Mouse (Mus musculus) layer of hippocampus, adult 2 months (tissue): Measurements from ENCODE around the gene Gpc6. TPM values are rescaled to one million over a fixed set of nuclear protein-coding genes. Genes with fewer than 3 reads are reported as not detected.

Source experiments
- DNase-seq, 2 experiments: peaks; one replicate each; pipeline ENCODE4 v3.0.0; 2022; ENCODE audit warnings: low spot score in 2 of 2
- H3K27ac ChIP-seq: fragments of 200-600 bp; 2 replicates; pipeline ENCODE4 v1.8.1; 2022
- H3K4me3 ChIP-seq: fragments of 200-600 bp; 2 replicates; pipeline ENCODE4 v1.8.1; 2022; ENCODE audit warnings: mild to moderate bottlenecking
- CTCF ChIP-seq: fragments of 200-600 bp; conservative IDR thresholded peaks from 2 replicates; pipeline ENCODE4 v1.8.1; 2022; ENCODE audit warnings: antibody characterized with exemption, mild to moderate bottlenecking, moderate library complexity
- total RNA-seq, 2 experiments: library from RNA; stranded (reverse); gene quantifications; 2 replicates each; pipeline ENCODE4 v1.2.3; 2021

Gene Gpc6
- total RNA-seq, 2 experiments from 2014 or later = 10.5 to 10.6 TPM

GRCm38 (mm10) chr14:117520706-117521105 is 595.6 kb downstream of the Gpc6 start:
- Histone ChIP-seq H3K27ac (no peak overlapping the region), H3K4me3 (no peak overlapping the region)
- DNase-seq = no peak
- TF ChIP-seq CTCF = no peak

DNA sequence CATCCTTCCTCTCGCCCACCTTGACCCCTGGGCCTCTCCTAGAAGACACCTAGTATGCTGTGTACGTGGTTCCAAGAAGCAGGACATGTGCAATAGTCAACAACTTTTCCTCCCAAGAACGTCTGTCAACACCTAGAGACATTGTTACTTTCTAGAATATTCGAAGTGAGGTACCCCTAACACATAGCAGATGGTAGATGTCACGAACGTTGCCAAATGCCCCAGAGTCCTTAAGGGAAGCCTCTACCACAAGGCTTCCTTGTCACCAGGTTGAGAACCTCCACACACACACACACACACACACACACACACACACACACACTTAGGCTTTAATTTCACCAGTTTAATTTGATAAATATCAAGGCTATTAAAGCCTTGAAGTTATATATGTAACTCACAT is 600.0 kb downstream of the Gpc6 start:
- no peak for TF ChIP-seq CTCF
- no peak for DNase-seq
- Histone ChIP-seq H3K27ac (no peak overlapping the region), H3K4me3 (no peak overlapping the region)

- H3K4me3 ChIP-seq = no peak overlapping the region
- no peak for TF ChIP-seq CTCF
Measured at GRCm38 (mm10) chr14:117527053-117527452, 601.9 kb downstream of the Gpc6 start.

GRCm38 (mm10) chr14:117529439-117529838 is 604.3 kb downstream of the Gpc6 start:
- no peak overlapping the region for H3K27ac ChIP-seq
- TF ChIP-seq CTCF = no peak
- no peak for DNase-seq
- no peak overlapping the region for H3K4me3 ChIP-seq

More at GRCm38 (mm10) chr14:117527053-117527452, 601.9 kb downstream of the Gpc6 start:
- H3K27ac ChIP-seq = no peak overlapping the region
- DNase-seq = no peak

- no peak overlapping the region for H3K4me3 ChIP-seq
- no peak for TF ChIP-seq CTCF
- H3K27ac ChIP-seq = no peak overlapping the region
- DNase-seq = no peak
Measured at GRCm38 (mm10) chr14:117552776-117553175, 627.7 kb downstream of the Gpc6 start.

DNA sequence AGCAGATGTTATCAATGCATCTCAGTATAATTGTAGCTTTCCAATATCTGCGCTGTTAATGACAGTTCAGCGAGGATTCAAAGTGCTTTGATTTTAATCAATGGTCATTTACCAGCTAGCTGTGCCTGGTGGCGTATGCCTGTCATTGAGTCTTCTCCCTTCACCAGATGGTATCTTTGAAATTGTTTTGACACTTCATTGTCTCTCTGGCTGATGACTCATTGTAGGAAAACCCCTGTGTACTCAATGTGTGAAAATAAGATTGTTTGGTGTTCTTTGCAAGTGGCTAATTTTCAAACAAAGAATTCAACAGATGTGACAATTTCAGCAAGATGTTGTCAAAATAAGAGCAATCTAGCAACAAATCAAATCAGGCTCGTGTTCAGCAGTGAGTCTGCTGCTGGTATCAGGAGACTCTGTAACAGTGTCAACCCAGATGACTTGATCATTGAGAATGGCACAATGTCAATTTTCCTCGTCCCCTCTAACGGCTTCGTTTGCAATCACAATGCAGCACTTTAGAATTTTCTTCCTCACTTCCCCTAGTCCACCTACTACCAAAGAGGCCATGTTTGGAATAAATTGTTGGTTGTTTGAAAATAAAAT is 631.7 kb downstream of the Gpc6 start:
- no peak for TF ChIP-seq CTCF
- no peak for DNase-seq
- no peak overlapping the region for H3K4me3 ChIP-seq
- H3K27ac ChIP-seq = no peak overlapping the region

DNA sequence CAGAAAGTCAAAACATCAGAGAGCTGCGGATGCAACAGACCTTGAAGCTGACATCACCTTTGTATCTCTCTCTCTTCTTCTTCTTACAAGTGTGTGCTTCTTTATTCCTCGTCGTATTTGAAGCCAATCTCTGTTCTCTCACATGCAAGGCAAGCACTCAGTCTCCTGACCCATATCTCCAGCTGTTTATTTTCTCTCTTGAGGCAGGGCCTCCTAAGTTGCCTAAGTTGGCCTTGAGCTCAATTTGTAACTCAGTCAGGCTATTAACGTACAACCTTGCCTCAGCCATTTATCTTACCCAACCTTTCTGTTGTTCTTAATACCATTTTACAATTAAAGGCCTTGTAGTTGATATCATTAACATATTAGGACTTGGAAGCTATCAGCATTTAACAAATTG is 637.0 kb downstream of the Gpc6 start:
- TF ChIP-seq CTCF = no peak
- DNase-seq = no peak
- Histone ChIP-seq H3K27ac (no peak overlapping the region), H3K4me3 (no peak overlapping the region)

GRCm38 (mm10) chr14:117569278-117569677 is 644.2 kb downstream of the Gpc6 start:
- H3K27ac ChIP-seq = no peak overlapping the region
- TF ChIP-seq CTCF = no peak
- H3K4me3 ChIP-seq = no peak overlapping the region
- DNase-seq = no peak

GRCm38 (mm10) chr14:117572213-117572612 is 647.1 kb downstream of the Gpc6 start:
- no peak overlapping the region for H3K27ac ChIP-seq

DNA sequence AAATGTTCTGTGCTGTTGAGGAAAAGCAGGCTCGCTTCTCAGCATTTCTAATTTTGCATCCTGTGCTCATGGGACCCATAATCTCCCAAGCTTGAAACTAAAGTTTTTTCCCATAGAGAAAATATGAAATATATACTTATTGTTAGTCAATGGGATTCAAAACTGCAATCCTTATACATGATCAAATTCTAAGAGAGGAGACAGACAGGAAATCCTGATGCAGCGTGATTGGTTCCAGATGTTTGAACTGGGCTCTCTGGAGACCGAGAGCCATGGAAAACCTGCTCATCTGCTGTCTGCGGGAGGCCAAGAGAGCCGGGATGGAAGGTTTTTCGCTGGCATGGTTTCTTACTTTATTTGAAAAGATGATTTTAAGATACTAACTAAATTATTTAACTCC is 649.1 kb downstream of the Gpc6 start:
- no peak for DNase-seq
- TF ChIP-seq CTCF = no peak
- Histone ChIP-seq H3K4me3 (no peak overlapping the region), H3K27ac (no peak overlapping the region)

More at GRCm38 (mm10) chr14:117572213-117572612, 647.1 kb downstream of the Gpc6 start:
- peak; percentile 16 to 29 for DNase-seq
- no peak for TF ChIP-seq CTCF
- H3K4me3 ChIP-seq = no peak overlapping the region; the same call in 1 of the 2 replicates

- Histone ChIP-seq H3K27ac (no peak overlapping the region), H3K4me3 (no peak overlapping the region)
- DNase-seq = no peak
- no peak for TF ChIP-seq CTCF
Measured at GRCm38 (mm10) chr14:117581740-117582139, 656.6 kb downstream of the Gpc6 start.

DNA sequence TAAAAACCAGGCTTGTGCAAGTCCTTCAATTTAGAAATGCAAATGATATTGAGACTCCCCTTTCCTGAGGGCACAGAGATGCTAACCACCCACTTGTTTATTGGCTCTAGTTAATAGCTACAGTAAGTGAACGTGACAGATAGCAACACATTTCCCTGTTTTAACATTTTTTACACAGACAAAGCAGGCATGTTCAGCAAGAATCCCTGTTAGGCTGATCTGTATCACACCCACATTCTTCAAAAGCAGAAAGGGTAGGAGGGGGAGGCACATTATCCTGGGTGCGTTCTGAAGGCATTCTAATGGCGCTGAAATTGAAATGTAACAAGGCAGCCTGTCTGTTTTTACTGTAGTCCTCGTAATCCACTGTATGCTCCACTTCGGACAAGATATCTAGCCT is 674.6 kb downstream of the Gpc6 start:
- Histone ChIP-seq H3K27ac (no peak overlapping the region), H3K4me3 (no peak overlapping the region)
- peak in 1 of 2 experiments; percentile 4 for DNase-seq
- TF ChIP-seq CTCF = no peak

DNA sequence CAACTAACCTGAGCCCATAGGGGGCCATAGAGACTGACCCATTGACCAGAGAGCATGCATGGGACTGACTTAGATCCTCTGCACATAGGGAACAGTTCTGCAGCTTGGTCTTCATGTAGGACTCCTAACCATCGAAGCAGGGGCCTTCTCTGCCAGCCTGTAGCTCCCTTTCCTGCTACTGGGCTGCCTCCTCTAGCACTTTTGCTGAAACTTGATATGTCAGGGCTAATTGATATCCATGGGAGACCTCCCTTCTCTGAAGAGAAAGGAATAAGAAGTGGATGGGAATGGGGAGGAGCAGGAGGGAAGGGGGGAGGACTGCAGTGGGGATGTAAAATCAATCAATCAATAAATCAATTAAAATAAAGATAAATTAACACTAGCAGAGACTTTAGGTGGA is 678.7 kb downstream of the Gpc6 start:
- TF ChIP-seq CTCF = no peak
- Histone ChIP-seq H3K4me3 (no peak overlapping the region), H3K27ac (no peak overlapping the region)
- no peak for DNase-seq

GRCm38 (mm10) chr14:117605750-117606149 is 680.6 kb downstream of the Gpc6 start:
- H3K4me3 ChIP-seq = no peak overlapping the region
- no peak for TF ChIP-seq CTCF
- H3K27ac ChIP-seq = no peak overlapping the region
- no peak for DNase-seq
